Mouse (Mus musculus): ENCODE data around the gene Atg5.
A peak's percentile ranks its signal among the peaks of the same experiment; 100 is the strongest.
"Not testable (repeated sequence)": the region's sequence is repeated elsewhere in the genome, so short reads cannot be mapped to it uniquely, and the experiment has no call there.

Atg5 gene

DNA sequence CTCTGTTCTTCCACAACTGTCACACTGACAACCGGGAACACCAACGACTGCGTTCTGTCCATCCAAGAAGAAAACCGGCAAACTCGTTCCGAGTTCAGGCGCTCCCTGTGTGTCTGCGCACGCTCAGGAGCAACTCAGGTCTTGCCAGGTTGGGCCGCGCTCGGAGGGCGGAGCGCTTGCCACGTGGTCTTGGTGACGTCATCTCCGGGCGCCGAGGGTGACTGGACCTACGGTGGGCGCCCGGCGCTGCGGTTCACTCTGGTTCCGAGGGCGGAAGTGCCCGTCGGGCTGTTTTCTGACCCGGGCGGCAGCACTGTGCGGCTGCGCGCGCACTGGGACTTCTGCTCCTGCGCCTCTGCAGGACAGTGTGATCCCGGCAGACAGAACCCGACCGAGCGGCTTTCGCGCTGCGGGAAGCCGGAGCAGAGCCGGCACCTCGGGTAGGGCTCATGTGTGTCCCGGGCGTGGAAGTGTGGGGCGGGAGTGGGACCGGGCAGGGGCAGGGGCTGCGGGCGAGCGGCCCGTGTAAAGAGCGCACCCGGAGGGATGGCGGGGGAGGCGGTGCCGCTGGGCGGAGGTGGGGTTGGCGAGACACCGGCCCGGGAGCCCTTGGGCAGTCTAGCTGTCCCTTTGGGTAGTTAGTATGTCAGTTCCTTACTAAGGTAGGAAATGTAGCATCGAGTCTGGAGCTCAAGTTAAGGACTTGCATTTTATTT, at the start of gene Atg5:
Gene Atg5 (plus strand): TSS at position 214 of the 716 bp plus-strand sequence.
- peak; percentile 96 for DNase-seq (ENCODE audit: low spot score)

GRCm38 (mm10) chr10:44219073-44219472, 49.1 kb upstream of the Atg5 start:
- DNase-seq (ENCODE audit: low spot score), result not testable (repeated sequence)

GRCm38 (mm10) chr10:44224345-44224744, 43.8 kb upstream of the Atg5 start:
- DNase-seq (ENCODE audit: low spot score), result no peak

GRCm38 (mm10) chr10:44233351-44233750, 34.8 kb upstream of the Atg5 start:
- DNase-seq (ENCODE audit: low spot score), result peak; percentile 19

DNA sequence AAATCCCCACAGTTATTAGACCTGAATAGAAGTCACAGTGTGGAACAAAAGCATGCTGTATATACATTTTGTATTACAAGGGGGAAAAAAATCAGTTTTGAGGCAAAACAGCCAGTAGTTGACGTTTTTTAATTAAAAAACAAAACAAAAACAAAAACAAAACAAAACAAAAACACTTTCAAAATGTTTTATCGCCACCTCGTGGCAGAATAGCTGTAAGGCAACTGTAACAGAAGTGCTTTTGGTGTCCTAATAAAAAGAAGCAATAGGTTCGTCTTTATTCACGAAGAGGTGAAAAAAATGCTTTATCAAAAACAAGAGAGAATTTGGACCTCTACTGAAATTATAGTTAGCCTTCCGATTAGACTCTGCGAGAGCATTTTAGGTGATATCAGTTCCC, 32.9 kb upstream of the Atg5 start:
- not testable (repeated sequence) for DNase-seq (ENCODE audit: low spot score)

- DNase-seq (ENCODE audit: low spot score), result no peak
Measured at GRCm38 (mm10) chr10:44256624-44257023, 11.5 kb upstream of the Atg5 start.

GRCm38 (mm10) chr10:44265835-44266234, 2.3 kb upstream of the Atg5 start:
- no peak for DNase-seq (ENCODE audit: low spot score)

- DNase-seq (ENCODE audit: low spot score), result no peak
Measured at GRCm38 (mm10) chr10:44266561-44266960, 1.6 kb upstream of the Atg5 start.

DNA sequence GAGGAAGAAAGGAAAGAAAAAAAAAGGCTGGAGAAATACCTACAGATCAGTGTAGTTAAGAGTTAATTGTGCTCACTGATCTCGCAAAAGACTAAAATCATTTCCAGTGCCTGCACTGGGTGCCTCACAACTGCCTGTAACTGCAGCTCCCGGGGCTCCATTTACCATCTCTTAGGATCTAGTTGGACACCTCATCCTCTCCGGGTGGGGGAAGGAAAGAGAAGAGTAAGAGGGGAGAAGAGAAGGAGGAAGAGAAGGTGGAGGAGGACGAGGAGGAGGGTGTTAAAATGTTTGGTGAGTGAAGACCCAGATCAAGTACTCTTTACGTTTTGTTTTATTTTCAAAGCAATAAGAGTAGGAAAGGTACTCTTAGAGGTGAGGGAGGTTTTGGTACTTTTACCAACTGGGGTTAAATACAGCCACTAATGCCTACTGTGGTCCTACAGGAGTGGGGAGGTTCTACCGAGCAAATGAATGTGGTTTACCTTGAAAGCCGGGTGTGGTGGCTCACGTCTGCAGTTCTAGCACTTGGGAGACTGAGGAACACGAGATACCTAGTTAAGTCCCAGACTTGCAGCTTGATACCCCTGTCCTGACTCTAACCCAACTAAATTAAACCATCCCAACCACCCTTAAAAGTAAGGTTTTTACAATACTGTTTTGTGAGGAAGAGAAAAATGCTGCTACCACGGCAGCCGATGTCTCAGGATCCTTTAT, 574 bp upstream of the Atg5 start:
- DNase-seq (ENCODE audit: low spot score), result peak; percentile 21

DNA sequence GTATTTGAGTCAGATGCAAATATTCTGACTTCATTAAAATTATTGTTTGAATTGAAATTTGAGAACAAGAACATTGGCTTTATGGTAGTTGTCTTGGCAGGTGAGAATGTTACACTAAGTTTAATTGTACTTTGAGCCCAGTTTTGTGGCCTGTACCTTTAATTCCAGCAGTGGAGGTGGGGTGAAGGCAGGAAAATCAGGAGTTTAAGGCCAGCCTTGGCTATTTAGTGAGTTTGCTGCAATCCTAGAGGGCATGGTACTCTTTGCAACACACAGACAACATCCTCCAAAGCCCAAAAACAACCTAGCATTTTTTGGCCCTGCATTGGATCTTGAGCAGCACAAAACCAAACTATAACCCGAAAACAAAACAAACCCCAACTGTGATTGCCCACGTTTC, 1.1 kb downstream of the Atg5 start:
- no peak for DNase-seq (ENCODE audit: low spot score)

DNA sequence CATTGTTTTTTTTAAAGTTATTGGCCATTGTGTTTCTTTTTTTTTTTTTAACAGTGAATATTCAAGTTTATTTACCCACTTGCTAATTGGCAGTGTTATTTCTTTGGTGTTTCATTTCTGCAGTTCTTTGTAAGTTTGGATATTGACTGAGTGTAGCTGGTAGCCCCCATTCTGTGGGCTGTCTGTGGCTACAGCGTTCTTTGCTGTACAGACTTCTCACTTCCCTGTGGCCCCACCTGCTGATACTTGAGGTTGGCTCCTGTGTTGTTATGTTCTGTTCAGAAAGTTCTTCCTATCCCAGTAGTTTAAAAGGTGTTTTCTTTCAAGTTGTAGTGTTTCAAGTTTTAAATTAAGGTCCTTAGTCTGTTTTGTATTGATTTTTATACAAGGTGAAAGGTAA, 14.2 kb downstream of the Atg5 start:
- no peak for DNase-seq (ENCODE audit: low spot score)

GRCm38 (mm10) chr10:44285106-44285505, 16.9 kb downstream of the Atg5 start:
- no peak for DNase-seq (ENCODE audit: low spot score)

GRCm38 (mm10) chr10:44285935-44286334, 17.8 kb downstream of the Atg5 start:
- no peak for DNase-seq (ENCODE audit: low spot score)

DNA sequence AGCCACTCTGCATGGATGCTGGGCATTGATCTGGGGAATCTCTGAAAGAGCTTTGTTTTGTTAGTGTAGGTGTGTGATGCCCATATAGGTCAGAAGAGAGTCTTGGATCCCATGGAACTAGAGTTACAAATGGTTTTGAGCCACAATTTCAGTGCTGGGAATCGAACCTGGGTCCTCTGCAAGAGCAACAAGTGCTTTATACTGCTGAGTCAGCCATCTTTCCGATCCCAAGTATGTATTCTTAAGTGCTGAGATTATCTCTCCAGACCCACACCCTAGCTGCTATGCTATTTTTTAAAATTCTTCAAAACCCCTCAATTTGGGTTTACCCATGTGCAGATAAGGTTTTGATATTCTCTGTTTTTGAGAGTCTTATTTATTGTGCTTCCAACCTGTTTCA, 22.7 kb downstream of the Atg5 start:
- no peak for DNase-seq (ENCODE audit: low spot score)

DNA sequence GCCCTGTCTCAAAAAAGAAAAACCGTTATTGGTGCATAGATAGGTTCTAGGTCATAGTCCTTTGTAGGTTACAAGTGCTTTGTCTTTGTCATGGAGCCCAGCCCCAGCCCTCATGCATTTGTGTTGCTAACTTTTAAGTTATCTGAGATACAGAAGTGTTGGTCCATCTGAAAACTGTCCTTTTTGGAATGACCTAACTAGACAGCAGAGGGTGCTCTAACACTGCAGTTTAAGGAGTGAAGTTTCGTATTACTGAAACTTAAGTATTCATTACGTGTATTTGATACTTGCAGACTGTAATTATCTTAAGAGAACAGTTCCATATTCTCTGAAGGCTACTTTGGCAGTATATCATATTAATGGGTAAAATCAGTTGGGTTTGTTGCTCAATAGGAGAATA, 24.0 kb downstream of the Atg5 start:
- DNase-seq (ENCODE audit: low spot score), result peak; percentile 29

DNA sequence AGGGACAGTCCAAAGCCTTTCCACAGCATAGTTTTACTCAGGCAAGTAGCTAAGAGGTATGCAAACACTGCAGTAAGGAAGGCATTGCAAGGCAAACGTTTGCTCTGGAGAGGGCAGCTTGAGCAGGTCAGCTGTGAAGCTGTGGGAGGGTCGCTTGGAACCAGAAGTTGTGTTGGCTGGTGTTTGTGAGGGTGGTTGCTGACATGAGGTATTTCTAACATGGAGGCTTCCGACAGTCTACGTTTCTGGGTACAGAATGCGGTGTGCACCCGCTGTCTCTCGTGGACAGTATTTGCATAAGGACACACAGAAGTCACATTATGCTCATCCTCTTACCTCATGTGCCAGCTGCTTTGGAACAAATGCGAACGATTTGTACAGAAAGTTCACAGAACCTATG, 31.0 kb downstream of the Atg5 start:
- no peak for DNase-seq (ENCODE audit: low spot score)

GRCm38 (mm10) chr10:44300078-44300477, 31.9 kb downstream of the Atg5 start:
- no peak for DNase-seq (ENCODE audit: low spot score)

- DNase-seq (ENCODE audit: low spot score), result no peak
Measured at GRCm38 (mm10) chr10:44303648-44304329, 35.6 kb downstream of the Atg5 start.

GRCm38 (mm10) chr10:44304330-44304717, 36.2 kb downstream of the Atg5 start:
- DNase-seq (ENCODE audit: low spot score), result no peak

DNA sequence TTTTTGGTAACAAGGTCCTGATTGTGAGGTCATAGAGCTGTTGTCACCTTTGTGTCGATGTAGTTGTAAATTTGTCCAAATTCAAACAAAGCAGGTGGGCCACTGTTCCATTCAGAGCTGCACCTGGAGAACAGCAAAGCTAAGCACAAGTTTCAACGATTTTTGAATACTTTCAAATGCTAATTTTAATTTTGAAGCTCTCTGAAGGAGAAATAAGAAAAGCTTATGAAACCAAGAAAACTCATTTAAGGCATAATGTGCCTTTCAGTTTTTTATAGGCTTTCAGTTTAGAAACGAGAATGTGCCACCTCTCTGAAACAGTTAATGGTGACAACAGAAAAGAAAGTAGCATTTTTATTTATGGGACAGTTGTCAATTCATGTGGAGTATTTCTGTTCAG, 36.7 kb downstream of the Atg5 start:
- no peak for DNase-seq (ENCODE audit: low spot score)

GRCm38 (mm10) chr10:44306308-44306707, 38.1 kb downstream of the Atg5 start:
- no peak for DNase-seq (ENCODE audit: low spot score)

GRCm38 (mm10) chr10:44308280-44308679, 40.1 kb downstream of the Atg5 start:
- no peak for DNase-seq (ENCODE audit: low spot score)

DNA sequence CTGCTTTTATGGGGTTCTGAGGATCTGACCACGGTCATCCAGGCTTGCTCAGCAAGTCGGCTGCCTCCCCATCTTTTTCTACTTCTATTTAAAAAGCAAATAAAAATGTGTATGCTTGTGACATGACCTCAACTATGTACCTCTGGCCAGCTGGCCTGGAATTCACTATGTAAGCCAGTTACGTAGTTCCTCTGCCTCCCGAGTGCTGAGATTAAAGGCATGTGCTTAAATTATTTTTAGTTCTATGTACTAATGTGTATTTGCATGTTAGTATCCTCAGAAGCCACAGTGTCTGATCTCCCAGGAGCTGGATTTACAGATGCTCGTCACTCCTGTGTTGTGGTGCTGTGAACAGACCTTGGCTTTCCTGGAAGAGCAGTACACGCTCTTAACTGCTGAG, 41.1 kb downstream of the Atg5 start:
- no peak for DNase-seq (ENCODE audit: low spot score)

Data from c-Kit-positive CD71-positive TER-119-positive erythroid progenitor cells, embryonic 14.5 days (primary cell).